Mouse (Mus musculus) kidney, adult 2 months (tissue): ENCODE results near the gene Cd52.

Experiments
- CTCF ChIP-seq: fragments of 200-500 bp; conservative IDR thresholded peaks from 2 replicates; pipeline ENCODE4 v1.5.1; 2011; ENCODE audit warnings: low read depth, mild to moderate bottlenecking, control low read depth, low read length, moderate library complexity, mixed read lengths; ENCODE audit not compliant: insufficient read depth, insufficient read length
- POLR2A ChIP-seq: fragments of 200-500 bp; IDR thresholded peaks from one replicate; pipeline ENCODE4 v1.6.1; 2011; ENCODE audit warnings: low read depth, low read length, control low read depth

GRCm38 (mm10) chr4:134097015-134097608 lies 2.2 kb upstream of the Cd52 start:
- no peak for TF ChIP-seq CTCF
- TF ChIP-seq POLR2A, result no peak
